Mouse (Mus musculus): ENCODE results near the gene Cyb5r1.

GRCm38 (mm10) chr1:134414038-134414437 lies 8.7 kb downstream of the Cyb5r1 start:
- TF ChIP-seq CTCF (IDR thresholded peaks at IDR 0.05; ENCODE audit: control insufficient read depth, insufficient read depth, insufficient replicate concordance, low read depth, low read length), result no peak
- TF ChIP-seq POLR2A (IDR thresholded peaks at IDR 0.05; ENCODE audit: control insufficient read depth, low read depth, low read length), result no peak
